Mouse (Mus musculus) left cerebral cortex, postnatal 14 days (tissue): ENCODE results near the gene Myog. TPM values are rescaled to one million over a fixed set of nuclear protein-coding genes. Genes with fewer than 3 reads are reported as not detected.

Experiments used
- DNase-seq, 2 experiments: peaks; one replicate each; pipeline ENCODE4 v3.0.0; 2021 to 2022; ENCODE audit warnings: low spot score in 2 of 2, mixed read lengths in 1 of 2
- intact Hi-C: fragments of 180-260 bp; cut with DNase I; formaldehyde crosslinking; loops from one replicate; pipeline ENCODE4 v1.15.1; 2025
- total RNA-seq, 2 experiments: library from RNA; stranded (reverse); gene quantifications; 2 replicates each; pipeline ENCODE4 v1.2.3; 2021

Gene Myog
- total RNA-seq, 2 experiments from 2014 or later, result not detected

GRCm38 (mm10) chr1:134311760-134312159 lies 22.0 kb downstream of the Myog start:
- intact Hi-C loops, result no loop called here
- DNase-seq, result no peak

- intact Hi-C loops, result no loop called here
- DNase-seq, result no peak
These were observed 25.4 kb downstream of the Myog start for GRCm38 (mm10) chr1:134315181-134315580.

- intact Hi-C loops, result no loop called here
- DNase-seq, result no peak
These were observed 26.6 kb downstream of the Myog start for GRCm38 (mm10) chr1:134316361-134316760.

- intact Hi-C loops, result no loop called here
- DNase-seq, result no peak
These were observed 28.5 kb downstream of the Myog start for GRCm38 (mm10) chr1:134318261-134318660.

GRCm38 (mm10) chr1:134320691-134321301 lies 31.0 kb downstream of the Myog start:
- no peak for DNase-seq
- intact Hi-C loops, result loop anchor here (10.0 kb wide), 1 partner anchor 266 kb away; no protein-coding TSS in a partner anchor

- peak in 1 of 2 experiments; percentile 35 for DNase-seq
- intact Hi-C loops, result loop anchor here (10.0 kb wide), 1 partner anchor 268 kb away; no protein-coding TSS in a partner anchor
These were observed 32.8 kb downstream of the Myog start for GRCm38 (mm10) chr1:134322591-134322990.

GRCm38 (mm10) chr1:134326841-134327346 lies 37.1 kb downstream of the Myog start:
- DNase-seq, result no peak
- intact Hi-C loops, result loop anchor here (10.0 kb wide), 1 partner anchor 272 kb away; no protein-coding TSS in a partner anchor

- DNase-seq, result peak; percentile 89
- intact Hi-C loops, result loop anchor here (2.0 to 5.0 kb wide), 4 partner anchors 90 to 210 kb away; no protein-coding TSS in a partner anchor
These were observed 42.3 kb downstream of the Myog start for GRCm38 (mm10) chr1:134331879-134332635.

GRCm38 (mm10) chr1:134332770-134333271 lies 43.0 kb downstream of the Myog start, which contains the start of gene Ppfia4:
Gene Ppfia4, minus strand, starts transcription at chr1:134332928.
- intact Hi-C loops, result loop anchor here (2.0 to 5.0 kb wide), 4 partner anchors 91 to 211 kb away; no protein-coding TSS in a partner anchor
- peak; percentile 75 to 89 for DNase-seq

- intact Hi-C loops, result loop anchor here (2.0 to 5.0 kb wide), 4 partner anchors 91 to 211 kb away; no protein-coding TSS in a partner anchor
- DNase-seq, result no peak
These were observed 43.8 kb downstream of the Myog start for GRCm38 (mm10) chr1:134333371-134334110.

- intact Hi-C loops, result loop anchor here (5.0 kb wide), 3 partner anchors 92 to 212 kb away; no protein-coding TSS in a partner anchor
- DNase-seq, result no peak
These were observed 44.5 kb downstream of the Myog start for GRCm38 (mm10) chr1:134334111-134334827.

GRCm38 (mm10) chr1:134335211-134335923 lies 45.6 kb downstream of the Myog start:
- intact Hi-C loops, result no loop called here
- DNase-seq, result peak; percentile 49 to 81

- intact Hi-C loops, result no loop called here
- DNase-seq, result no peak
These were observed 46.4 kb downstream of the Myog start for GRCm38 (mm10) chr1:134335924-134336810.

- no peak for DNase-seq
- intact Hi-C loops, result no loop called here
These were observed 47.3 kb downstream of the Myog start for GRCm38 (mm10) chr1:134336958-134337710.

- DNase-seq, result no peak
- intact Hi-C loops, result no loop called here
These were observed 49.4 kb downstream of the Myog start for GRCm38 (mm10) chr1:134339162-134339561.
